Mouse (Mus musculus): ENCODE data around the gene Elp5. TPM values are rescaled to one million over a fixed set of nuclear protein-coding genes. Genes with fewer than 3 reads are reported as not detected.
A peak's percentile ranks its signal among the peaks of the same experiment; 100 is the strongest.

Gene Elp5
- polyA plus RNA-seq, 1 experiment from 2014 or later: 124 TPM

GRCm38 (mm10) chr11:70002471-70002870 is 20.2 kb upstream of the Elp5 start:
- H3K9me3 ChIP-seq (ENCODE audit: low read length): no peaks in the 10 kb centered on the region
- no peak overlapping the region for H3K27ac ChIP-seq (ENCODE audit: low read length)
- H3K4me2 ChIP-seq (replicated peaks; ENCODE audit: low read depth, low read length): peak overlapping the region; percentile 82
- H3K36me3 ChIP-seq (ENCODE audit: insufficient read depth, low read length): peaks cover 54% of the 10 kb centered on the region
- H3K4me1 ChIP-seq (ENCODE audit: insufficient read depth, low read length): peaks cover 33% of the 10 kb centered on the region
- WGBS: 86% methylated on average over 2 of the region's 2 CpGs
- no peak for ATAC-seq (ENCODE audit: low FRiP score, low TSS enrichment)
- H3K27me3 ChIP-seq (ENCODE audit: insufficient read depth, low read length): no peaks in the 10 kb centered on the region
- H3K4me3 ChIP-seq (ENCODE audit: low read length): no peak overlapping the region
- 0 out of 2 replicates have a peak overlapping the region, but pooled peaks have one; percentile 15 for H3K9ac ChIP-seq (replicated peaks; ENCODE audit: low read length)

- peaks cover 36% of the 10 kb centered on the region for H3K4me1 ChIP-seq (ENCODE audit: insufficient read depth, low read length)
These were observed 19.5 kb upstream of the Elp5 start for GRCm38 (mm10) chr11:70001865-70002264.

GRCm38 (mm10) chr11:70001159-70001558 is 18.8 kb upstream of the Elp5 start:
- Histone ChIP-seq H3K4me2 (replicated peaks; ENCODE audit: low read depth, low read length) (peak overlapping the region; percentile 82), H3K27me3 (ENCODE audit: insufficient read depth, low read length) (no peaks in the 10 kb centered on the region), H3K9me3 (ENCODE audit: low read length) (no peaks in the 10 kb centered on the region), H3K27ac (ENCODE audit: low read length) (peak overlapping the region; percentile 97), H3K36me3 (ENCODE audit: insufficient read depth, low read length) (peaks cover 41% of the 10 kb centered on the region), H3K4me1 (ENCODE audit: insufficient read depth, low read length) (peaks cover 36% of the 10 kb centered on the region), H3K4me3 (ENCODE audit: low read length) (peak overlapping the region; percentile 80), H3K9ac (replicated peaks; ENCODE audit: low read length) (peak overlapping the region; percentile 87)
- ATAC-seq (ENCODE audit: low FRiP score, low TSS enrichment): no peak
- WGBS: 11% methylated on average over 8 of the region's 8 CpGs

More at GRCm38 (mm10) chr11:70001865-70002264, 19.5 kb upstream of the Elp5 start:
- H3K9ac ChIP-seq (replicated peaks; ENCODE audit: low read length): peak overlapping the region; percentile 87
- no peak overlapping the region for H3K27ac ChIP-seq (ENCODE audit: low read length)
- peaks cover 48% of the 10 kb centered on the region for H3K36me3 ChIP-seq (ENCODE audit: insufficient read depth, low read length)
- H3K4me3 ChIP-seq (ENCODE audit: low read length): peak overlapping the region; percentile 80
- no peaks in the 10 kb centered on the region for H3K27me3 ChIP-seq (ENCODE audit: insufficient read depth, low read length)
- H3K4me2 ChIP-seq (replicated peaks; ENCODE audit: low read depth, low read length): peak overlapping the region; percentile 82
- no peaks in the 10 kb centered on the region for H3K9me3 ChIP-seq (ENCODE audit: low read length)
- no peak for ATAC-seq (ENCODE audit: low FRiP score, low TSS enrichment)

GRCm38 (mm10) chr11:70000396-70000898 is 18.1 kb upstream of the Elp5 start, which contains the start of gene Dvl2:
Dvl2 (plus strand) TSS chr11:70000595.
- peaks cover 34% of the 10 kb centered on the region for H3K36me3 ChIP-seq (ENCODE audit: insufficient read depth, low read length)
- peaks cover 36% of the 10 kb centered on the region for H3K4me1 ChIP-seq (ENCODE audit: insufficient read depth, low read length)
- H3K9ac ChIP-seq (replicated peaks; ENCODE audit: low read length): peak within 1 kb of the TSS; percentile 87
- peak within 1 kb of the TSS; percentile 82 for H3K4me2 ChIP-seq (replicated peaks; ENCODE audit: low read depth, low read length)
- no peaks in the 10 kb centered on the region for H3K9me3 ChIP-seq (ENCODE audit: low read length)
- peak within 1 kb of the TSS; percentile 80 for H3K4me3 ChIP-seq (ENCODE audit: low read length)
- peak within 1 kb of the TSS; percentile 97 for H3K27ac ChIP-seq (ENCODE audit: low read length)
- 1% methylated on average over 48 of the region's 48 CpGs for WGBS
- peak; percentile 33 for ATAC-seq (ENCODE audit: low FRiP score, low TSS enrichment)
- H3K27me3 ChIP-seq (ENCODE audit: insufficient read depth, low read length): no peaks in the 10 kb centered on the region

- Histone ChIP-seq H3K4me1 (ENCODE audit: insufficient read depth, low read length) (peaks cover 41% of the 10 kb centered on the region), H3K36me3 (ENCODE audit: insufficient read depth, low read length) (peaks cover 29% of the 10 kb centered on the region), H3K27me3 (ENCODE audit: insufficient read depth, low read length) (no peaks in the 10 kb centered on the region), H3K4me2 (replicated peaks; ENCODE audit: low read depth, low read length) (no peak overlapping the region), H3K4me3 (ENCODE audit: low read length) (no peak overlapping the region), H3K9ac (replicated peaks; ENCODE audit: low read length) (no peak overlapping the region), H3K27ac (ENCODE audit: low read length) (peak overlapping the region; percentile 97), H3K9me3 (ENCODE audit: low read length) (no peaks in the 10 kb centered on the region)
- WGBS: 60% methylated on average over 8 of the region's 8 CpGs
- ATAC-seq (ENCODE audit: low FRiP score, low TSS enrichment): no peak
These were observed 17.3 kb upstream of the Elp5 start for GRCm38 (mm10) chr11:69999666-70000065.

GRCm38 (mm10) chr11:69998567-69999491 is 16.5 kb upstream of the Elp5 start:
- H3K36me3 ChIP-seq (ENCODE audit: insufficient read depth, low read length): peaks cover 34% of the 10 kb centered on the region
- H3K9ac ChIP-seq (replicated peaks; ENCODE audit: low read length): no peak overlapping the region
- no peaks in the 10 kb centered on the region for H3K27me3 ChIP-seq (ENCODE audit: insufficient read depth, low read length)
- H3K4me1 ChIP-seq (ENCODE audit: insufficient read depth, low read length): peaks cover 45% of the 10 kb centered on the region
- H3K4me3 ChIP-seq (ENCODE audit: low read length): peak overlapping the region; percentile 2; the same call in 1 of the 2 replicates
- 91% methylated on average over 27 of the region's 27 CpGs for WGBS
- no peak overlapping the region for H3K4me2 ChIP-seq (replicated peaks; ENCODE audit: low read depth, low read length)
- no peak overlapping the region for H3K27ac ChIP-seq (ENCODE audit: low read length)
- no peaks in the 10 kb centered on the region for H3K9me3 ChIP-seq (ENCODE audit: low read length)
- ATAC-seq (ENCODE audit: low FRiP score, low TSS enrichment): no peak

GRCm38 (mm10) chr11:69997070-69997509 is 14.8 kb upstream of the Elp5 start:
- Histone ChIP-seq H3K4me1 (ENCODE audit: insufficient read depth, low read length) (peaks cover 37% of the 10 kb centered on the region), H3K9ac (replicated peaks; ENCODE audit: low read length) (peak overlapping the region; percentile 94), H3K9me3 (ENCODE audit: low read length) (no peaks in the 10 kb centered on the region), H3K4me2 (replicated peaks; ENCODE audit: low read depth, low read length) (peak overlapping the region; percentile 60), H3K27ac (ENCODE audit: low read length) (peak overlapping the region; percentile 99), H3K27me3 (ENCODE audit: insufficient read depth, low read length) (no peaks in the 10 kb centered on the region), H3K4me3 (ENCODE audit: low read length) (peak overlapping the region; percentile 98), H3K36me3 (ENCODE audit: insufficient read depth, low read length) (peaks cover 33% of the 10 kb centered on the region)
- peak; percentile 69 for ATAC-seq (ENCODE audit: low FRiP score, low TSS enrichment)
- 1% methylated on average over 31 of the region's 44 CpGs for WGBS

GRCm38 (mm10) chr11:69996161-69997061 is 14.1 kb upstream of the Elp5 start:
- H3K27ac ChIP-seq (ENCODE audit: low read length): peak overlapping the region; percentile 99
- H3K27me3 ChIP-seq (ENCODE audit: insufficient read depth, low read length): no peaks in the 10 kb centered on the region
- H3K9me3 ChIP-seq (ENCODE audit: low read length): no peaks in the 10 kb centered on the region
- ATAC-seq (ENCODE audit: low FRiP score, low TSS enrichment): peak; percentile 2
- peaks cover 30% of the 10 kb centered on the region for H3K4me1 ChIP-seq (ENCODE audit: insufficient read depth, low read length)
- peaks cover 31% of the 10 kb centered on the region for H3K36me3 ChIP-seq (ENCODE audit: insufficient read depth, low read length)
- WGBS: under 1% methylated on average over 52 of the region's 66 CpGs
- peak overlapping the region; percentile 60 for H3K4me2 ChIP-seq (replicated peaks; ENCODE audit: low read depth, low read length)
- peak overlapping the region; percentile 98 for H3K4me3 ChIP-seq (ENCODE audit: low read length)
- peak overlapping the region; percentile 94 for H3K9ac ChIP-seq (replicated peaks; ENCODE audit: low read length)

- Histone ChIP-seq H3K36me3 (ENCODE audit: insufficient read depth, low read length) (peaks cover 31% of the 10 kb centered on the region), H3K9me3 (ENCODE audit: low read length) (no peaks in the 10 kb centered on the region), H3K4me2 (replicated peaks; ENCODE audit: low read depth, low read length) (peak within 1 kb of the TSS; percentile 60), H3K9ac (replicated peaks; ENCODE audit: low read length) (peak within 1 kb of the TSS; percentile 94), H3K27ac (ENCODE audit: low read length) (peak within 1 kb of the TSS; percentile 99), H3K27me3 (ENCODE audit: insufficient read depth, low read length) (no peaks in the 10 kb centered on the region), H3K4me3 (ENCODE audit: low read length) (peak within 1 kb of the TSS; percentile 98), H3K4me1 (ENCODE audit: insufficient read depth, low read length) (peaks cover 30% of the 10 kb centered on the region)
- ATAC-seq (ENCODE audit: low FRiP score, low TSS enrichment): peak; percentile 85
- under 1% methylated on average over 34 of the region's 36 CpGs for WGBS
These were observed 13.2 kb upstream of the Elp5 start, which contains the start of gene Phf23 for GRCm38 (mm10) chr11:69995391-69995960. Phf23 (plus strand) TSS chr11:69995777.
